Mouse (Mus musculus): Measurements from ENCODE around the gene Cyp24a1.

DNA sequence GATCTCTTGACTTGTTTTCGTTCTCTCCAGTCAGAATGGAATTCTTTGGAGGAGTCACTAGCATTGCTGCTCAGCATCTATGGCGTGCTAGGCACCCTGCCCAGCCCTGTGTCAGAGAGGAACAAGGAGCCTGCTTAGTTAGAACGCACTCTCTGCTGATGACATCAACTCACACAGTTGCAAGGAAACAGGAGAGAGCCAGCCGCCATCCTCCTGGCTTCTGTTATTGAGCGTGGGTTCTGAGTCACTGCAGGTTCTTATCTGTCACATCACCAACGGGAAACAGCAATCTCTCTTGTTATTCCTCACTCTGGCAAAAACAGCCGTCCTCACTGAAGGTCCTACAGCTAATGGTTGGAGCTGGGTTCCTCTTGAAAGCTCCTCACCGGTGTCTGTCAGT, 6.4 kb upstream of the Cyp24a1 start:
- no peak for TF ChIP-seq CTCF (IDR thresholded peaks at IDR 0.05; ENCODE audit: borderline replicate concordance, control insufficient read depth, extremely low read depth, insufficient read depth, low read length, poor library complexity)
- TF ChIP-seq POLR2A (IDR thresholded peaks at IDR 0.05; ENCODE audit: control insufficient read depth, extremely low read depth, insufficient read depth, low read length, poor library complexity), result no peak

Measured in thymus, adult 2 months (tissue).